Mouse (Mus musculus): Measurements from ENCODE around the gene Cct8. TPM values are rescaled to one million over a fixed set of nuclear protein-coding genes. Genes with fewer than 3 reads are reported as not detected.

The Cct8 gene
- polyA plus RNA-seq, 1 experiment from 2014 or later = 493 TPM

- H3K36me3 ChIP-seq (ENCODE audit: control insufficient read depth, insufficient read depth, low read length) = 0 out of 2 replicates have a peak, but pooled peaks cover 4% of the 10 kb centered on the region
- H3K9me3 ChIP-seq (ENCODE audit: control insufficient read depth, low read length) = no peaks in the 10 kb centered on the region
- H3K27ac ChIP-seq (replicated peaks; ENCODE audit: low read depth, low read length) = peak overlapping the region; percentile 79
- H3K9ac ChIP-seq (replicated peaks; ENCODE audit: low read length) = peak overlapping the region; percentile 81
- H3K4me3 ChIP-seq (replicated peaks; ENCODE audit: low read depth, low read length) = peak overlapping the region; percentile 93
- ATAC-seq (ENCODE audit: low FRiP score, low TSS enrichment) (no peak), DNase-seq (peak; percentile 44)
- peak overlapping the region; percentile 93 for H3K4me2 ChIP-seq (ENCODE audit: low read length)
- under 1% methylated on average over 38 of the region's 38 CpGs for WGBS
- no peaks in the 10 kb centered on the region for H3K27me3 ChIP-seq (ENCODE audit: control insufficient read depth, insufficient read depth, low read length)
- H3K4me1 ChIP-seq (ENCODE audit: control insufficient read depth, insufficient read depth, low read length) = peaks cover 16% of the 10 kb centered on the region
These were observed 40.5 kb downstream of the Cct8 start for GRCm38 (mm10) chr16:87455180-87455611.

GRCm38 (mm10) chr16:87454419-87455179 is 41.1 kb downstream of the Cct8 start, which contains the start of gene Usp16:
Gene Usp16, plus strand, starts transcription at chr16:87454703.
- ATAC-seq (ENCODE audit: low FRiP score, low TSS enrichment) (peak; percentile 98), DNase-seq (peak; percentile 97)
- peak within 1 kb of the TSS; percentile 79 for H3K27ac ChIP-seq (replicated peaks; ENCODE audit: low read depth, low read length)
- no peaks in the 10 kb centered on the region for H3K27me3 ChIP-seq (ENCODE audit: control insufficient read depth, insufficient read depth, low read length)
- 0 out of 2 replicates have a peak, but pooled peaks cover 4% of the 10 kb centered on the region for H3K36me3 ChIP-seq (ENCODE audit: control insufficient read depth, insufficient read depth, low read length)
- H3K4me3 ChIP-seq (replicated peaks; ENCODE audit: low read depth, low read length) = peak within 1 kb of the TSS; percentile 93
- peak within 1 kb of the TSS; percentile 93 for H3K4me2 ChIP-seq (ENCODE audit: low read length)
- peak within 1 kb of the TSS; percentile 81 for H3K9ac ChIP-seq (replicated peaks; ENCODE audit: low read length)
- WGBS = 9% methylated on average over 45 of the region's 45 CpGs
- peaks cover 16% of the 10 kb centered on the region for H3K4me1 ChIP-seq (ENCODE audit: control insufficient read depth, insufficient read depth, low read length)
- no peaks in the 10 kb centered on the region for H3K9me3 ChIP-seq (ENCODE audit: control insufficient read depth, low read length)

- peaks cover 16% of the 10 kb centered on the region for H3K4me1 ChIP-seq (ENCODE audit: control insufficient read depth, insufficient read depth, low read length)
- H3K27me3 ChIP-seq (ENCODE audit: control insufficient read depth, insufficient read depth, low read length) = no peaks in the 10 kb centered on the region
- 92% methylated on average over 2 of the region's 2 CpGs for WGBS
These were observed 42.4 kb downstream of the Cct8 start for GRCm38 (mm10) chr16:87453226-87453625.

GRCm38 (mm10) chr16:87445528-87445927 is 50.1 kb downstream of the Cct8 start:
- ATAC-seq (ENCODE audit: low FRiP score, low TSS enrichment) (no peak), DNase-seq (no peak)
- Histone ChIP-seq H3K4me3 (replicated peaks; ENCODE audit: low read depth, low read length) (no peak overlapping the region), H3K4me1 (ENCODE audit: control insufficient read depth, insufficient read depth, low read length) (peaks cover 5% of the 10 kb centered on the region; the same call in 1 of the 2 replicates), H3K9me3 (ENCODE audit: control insufficient read depth, low read length) (no peaks in the 10 kb centered on the region), H3K36me3 (ENCODE audit: control insufficient read depth, insufficient read depth, low read length) (no peaks in the 10 kb centered on the region), H3K27me3 (ENCODE audit: control insufficient read depth, insufficient read depth, low read length) (no peaks in the 10 kb centered on the region), H3K9ac (replicated peaks; ENCODE audit: low read length) (no peak overlapping the region), H3K4me2 (ENCODE audit: low read length) (no peak overlapping the region), H3K27ac (replicated peaks; ENCODE audit: low read depth, low read length) (no peak overlapping the region)
- WGBS = 92% methylated on average over 3 of the region's 3 CpGs

More at GRCm38 (mm10) chr16:87453226-87453625, 42.4 kb downstream of the Cct8 start:
- Histone ChIP-seq H3K4me2 (ENCODE audit: low read length) (no peak overlapping the region), H3K9ac (replicated peaks; ENCODE audit: low read length) (no peak overlapping the region), H3K27ac (replicated peaks; ENCODE audit: low read depth, low read length) (no peak overlapping the region), H3K36me3 (ENCODE audit: control insufficient read depth, insufficient read depth, low read length) (no peaks in the 10 kb centered on the region), H3K4me3 (replicated peaks; ENCODE audit: low read depth, low read length) (no peak overlapping the region), H3K9me3 (ENCODE audit: control insufficient read depth, low read length) (no peaks in the 10 kb centered on the region)
- DNase-seq (no peak), ATAC-seq (ENCODE audit: low FRiP score, low TSS enrichment) (no peak)

- no peak overlapping the region for H3K9ac ChIP-seq (replicated peaks; ENCODE audit: low read length)
- H3K27me3 ChIP-seq (ENCODE audit: control insufficient read depth, insufficient read depth, low read length) = no peaks in the 10 kb centered on the region
- no peak for ATAC-seq (ENCODE audit: low FRiP score, low TSS enrichment)
- H3K27ac ChIP-seq (replicated peaks; ENCODE audit: low read depth, low read length) = no peak overlapping the region
- H3K4me1 ChIP-seq (ENCODE audit: control insufficient read depth, insufficient read depth, low read length) = peaks cover 5% of the 10 kb centered on the region; the same call in 1 of the 2 replicates
- no peaks in the 10 kb centered on the region for H3K9me3 ChIP-seq (ENCODE audit: control insufficient read depth, low read length)
- no peaks in the 10 kb centered on the region for H3K36me3 ChIP-seq (ENCODE audit: control insufficient read depth, insufficient read depth, low read length)
- H3K4me2 ChIP-seq (ENCODE audit: low read length) = no peak overlapping the region
- no peak for DNase-seq
- H3K4me3 ChIP-seq (replicated peaks; ENCODE audit: low read depth, low read length) = no peak overlapping the region
These were observed 50.6 kb downstream of the Cct8 start for GRCm38 (mm10) chr16:87445110-87445509.

DNA sequence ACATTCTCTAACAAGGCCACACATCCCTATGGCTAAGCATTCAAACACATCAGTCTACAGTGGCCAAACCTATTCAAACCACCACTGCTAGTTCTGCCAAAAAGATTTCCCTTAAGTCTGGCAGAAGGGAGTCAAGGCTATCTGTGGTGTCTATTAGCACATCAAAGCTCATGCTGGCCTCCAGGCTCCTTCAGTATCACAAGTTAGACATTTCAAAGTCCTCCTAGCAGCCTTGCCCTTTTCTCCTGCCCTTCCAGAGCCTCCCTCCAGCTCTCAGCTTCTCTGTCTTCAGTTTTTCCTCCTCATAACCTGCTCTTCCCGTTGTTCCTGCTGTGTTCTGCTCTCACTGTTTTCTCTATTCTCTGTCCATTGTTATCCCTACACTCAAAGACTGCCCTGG is 51.6 kb downstream of the Cct8 start:
- Histone ChIP-seq H3K9ac (replicated peaks; ENCODE audit: low read length) (no peak overlapping the region), H3K4me3 (replicated peaks; ENCODE audit: low read depth, low read length) (no peak overlapping the region), H3K36me3 (ENCODE audit: control insufficient read depth, insufficient read depth, low read length) (no peaks in the 10 kb centered on the region), H3K9me3 (ENCODE audit: control insufficient read depth, low read length) (no peaks in the 10 kb centered on the region), H3K27me3 (ENCODE audit: control insufficient read depth, insufficient read depth, low read length) (no peaks in the 10 kb centered on the region), H3K4me1 (ENCODE audit: control insufficient read depth, insufficient read depth, low read length) (peaks cover 5% of the 10 kb centered on the region; the same call in 1 of the 2 replicates), H3K27ac (replicated peaks; ENCODE audit: low read depth, low read length) (no peak overlapping the region), H3K4me2 (ENCODE audit: low read length) (no peak overlapping the region)
- ATAC-seq (ENCODE audit: low FRiP score, low TSS enrichment) (no peak), DNase-seq (no peak)
- 59% methylated on average over 1 of the region's 1 CpGs for WGBS

DNA sequence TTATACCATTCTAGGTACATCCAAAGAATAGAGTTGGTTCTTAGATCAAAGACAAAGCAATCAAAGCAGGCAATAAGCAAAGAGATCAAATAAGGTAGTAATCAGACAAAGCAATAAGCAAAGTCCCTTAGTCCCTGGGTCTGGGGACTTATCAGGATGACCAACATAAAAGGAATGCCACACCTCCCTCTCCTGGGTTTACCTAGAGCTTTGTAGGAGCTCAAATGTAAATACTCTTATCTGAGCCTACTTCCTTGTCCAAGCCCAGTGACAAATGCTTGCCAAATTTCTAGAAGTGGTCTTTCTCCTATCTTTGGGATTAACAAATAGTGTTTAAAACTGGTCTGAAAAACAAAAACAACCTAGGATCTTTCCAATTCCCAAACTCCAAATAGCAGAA is 52.4 kb downstream of the Cct8 start:
- no peak for DNase-seq

GRCm38 (mm10) chr16:87442291-87442690 is 53.4 kb downstream of the Cct8 start:
- Histone ChIP-seq H3K27ac (replicated peaks; ENCODE audit: low read depth, low read length) (no peak overlapping the region), H3K4me2 (ENCODE audit: low read length) (no peak overlapping the region), H3K36me3 (ENCODE audit: control insufficient read depth, insufficient read depth, low read length) (no peaks in the 10 kb centered on the region), H3K27me3 (ENCODE audit: control insufficient read depth, insufficient read depth, low read length) (no peaks in the 10 kb centered on the region), H3K9ac (replicated peaks; ENCODE audit: low read length) (no peak overlapping the region), H3K9me3 (ENCODE audit: control insufficient read depth, low read length) (no peaks in the 10 kb centered on the region), H3K4me3 (replicated peaks; ENCODE audit: low read depth, low read length) (no peak overlapping the region), H3K4me1 (ENCODE audit: control insufficient read depth, insufficient read depth, low read length) (peaks cover 5% of the 10 kb centered on the region; the same call in 1 of the 2 replicates)
- 59% methylated on average over 5 of the region's 5 CpGs for WGBS
- ATAC-seq (ENCODE audit: low FRiP score, low TSS enrichment) = no peak
- no peak for DNase-seq

More for the DNA sequence above, 52.4 kb downstream of the Cct8 start:
- no peak overlapping the region for H3K27ac ChIP-seq (replicated peaks; ENCODE audit: low read depth, low read length)
- H3K4me2 ChIP-seq (ENCODE audit: low read length) = no peak overlapping the region
- no peaks in the 10 kb centered on the region for H3K27me3 ChIP-seq (ENCODE audit: control insufficient read depth, insufficient read depth, low read length)
- H3K4me1 ChIP-seq (ENCODE audit: control insufficient read depth, insufficient read depth, low read length) = peaks cover 5% of the 10 kb centered on the region; the same call in 1 of the 2 replicates
- H3K9ac ChIP-seq (replicated peaks; ENCODE audit: low read length) = no peak overlapping the region
- H3K4me3 ChIP-seq (replicated peaks; ENCODE audit: low read depth, low read length) = no peak overlapping the region
- H3K36me3 ChIP-seq (ENCODE audit: control insufficient read depth, insufficient read depth, low read length) = no peaks in the 10 kb centered on the region
- no peaks in the 10 kb centered on the region for H3K9me3 ChIP-seq (ENCODE audit: control insufficient read depth, low read length)
- ATAC-seq (ENCODE audit: low FRiP score, low TSS enrichment) = no peak

DNA sequence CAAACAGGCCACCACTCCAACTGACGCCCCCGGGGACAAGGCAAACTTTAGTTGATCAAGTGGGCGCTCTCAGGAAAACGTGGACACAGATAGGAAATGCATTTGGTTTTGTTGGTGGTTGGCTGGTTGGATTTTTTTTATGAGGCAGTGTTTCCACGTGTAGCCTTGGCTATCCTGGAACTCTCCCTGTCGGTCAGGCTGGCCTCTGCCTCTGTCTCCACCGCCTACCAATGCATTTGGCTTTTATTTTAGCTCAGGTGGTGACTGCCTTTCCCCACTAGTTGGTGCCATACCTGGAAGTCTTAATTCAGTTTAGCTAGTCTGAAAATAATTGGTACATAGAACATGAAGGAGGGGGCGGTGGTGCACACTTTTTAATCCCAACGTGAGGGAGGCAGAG is 54.6 kb downstream of the Cct8 start:
- Histone ChIP-seq H3K4me1 (ENCODE audit: control insufficient read depth, insufficient read depth, low read length) (peaks cover 5% of the 10 kb centered on the region; the same call in 1 of the 2 replicates), H3K9ac (replicated peaks; ENCODE audit: low read length) (peak overlapping the region; percentile 81), H3K36me3 (ENCODE audit: control insufficient read depth, insufficient read depth, low read length) (no peaks in the 10 kb centered on the region), H3K27ac (replicated peaks; ENCODE audit: low read depth, low read length) (no peak overlapping the region), H3K9me3 (ENCODE audit: control insufficient read depth, low read length) (no peaks in the 10 kb centered on the region), H3K4me3 (replicated peaks; ENCODE audit: low read depth, low read length) (peak overlapping the region; percentile 76), H3K27me3 (ENCODE audit: control insufficient read depth, insufficient read depth, low read length) (no peaks in the 10 kb centered on the region), H3K4me2 (ENCODE audit: low read length) (peak overlapping the region; percentile 69)
- DNase-seq (peak; percentile 33), ATAC-seq (ENCODE audit: low FRiP score, low TSS enrichment) (no peak)
- 24% methylated on average over 9 of the region's 9 CpGs for WGBS
